Mouse (Mus musculus) neural tube, embryonic 12.5 days (tissue): ENCODE data around the gene Gm21897. TPM values are rescaled to one million over a fixed set of nuclear protein-coding genes. Genes with fewer than 3 reads are reported as not detected.
A peak's percentile ranks its signal among the peaks of the same experiment; 100 is the strongest.
"Not testable (repeated sequence)": the region's sequence is repeated elsewhere in the genome, so short reads cannot be mapped to it uniquely, and the experiment has no call there.

Source experiments
- ATAC-seq: fragments of 200-750 bp; cut with Nextera tagmentation; 2 replicates; pipeline ENCODE4 v1.8.0; 2017; ENCODE audit warnings: low read depth, mild to moderate bottlenecking, moderate TSS enrichment, moderate library complexity; ENCODE audit not compliant: low FRiP score
- H3K27ac ChIP-seq: fragments of 300-500 bp; sonication (generic); 2 replicates; pipeline ENCODE4 v1.5.1; 2016
- H3K27me3 ChIP-seq: fragments of 300-500 bp; sonication (generic); replicated peaks from 2 replicates; pipeline ENCODE4 v1.6.1; 2016; ENCODE audit warnings: mild to moderate bottlenecking
- H3K36me3 ChIP-seq: fragments of 300-500 bp; sonication (generic); 2 replicates; pipeline ENCODE4 v1.6.1; 2016; ENCODE audit warnings: mild to moderate bottlenecking
- H3K4me1 ChIP-seq: fragments of 300-500 bp; sonication (generic); 2 replicates; pipeline ENCODE4 v1.6.1; 2016
- H3K4me2 ChIP-seq: fragments of 300-500 bp; sonication (generic); replicated peaks from 2 replicates; pipeline ENCODE4 v1.6.1; 2016; ENCODE audit warnings: mild to moderate bottlenecking
- H3K4me3 ChIP-seq: fragments of 300-500 bp; sonication (generic); 2 replicates; pipeline ENCODE4 v1.5.1; 2016
- H3K9ac ChIP-seq: fragments of 300-500 bp; sonication (generic); 2 replicates; pipeline ENCODE4 v1.6.1; 2016; ENCODE audit warnings: mild to moderate bottlenecking
- H3K9me3 ChIP-seq: fragments of 300-500 bp; sonication (generic); 2 replicates; pipeline ENCODE4 v1.6.1; 2016; ENCODE audit warnings: mild to moderate bottlenecking
- WGBS: fragments of 180-500 bp; shearing (Covaris S2); methylation state at CpG from one replicate; pipeline ENCODE4 v1.1.7; 2016; 5-methylcytosine and 5-hydroxymethylcytosine counted together
- polyA plus RNA-seq: library from polyadenylated mRNA; unstranded; fragments of >200 nt; fragmentation: Nextera tagmentation; extraction: Ambion mirVana; gene quantifications from 2 replicates; pipeline ENCODE4 v1.2.1, GENCODE M21; 2016

Gene Gm21897
- polyA plus RNA-seq: not detected in 2 replicates

DNA sequence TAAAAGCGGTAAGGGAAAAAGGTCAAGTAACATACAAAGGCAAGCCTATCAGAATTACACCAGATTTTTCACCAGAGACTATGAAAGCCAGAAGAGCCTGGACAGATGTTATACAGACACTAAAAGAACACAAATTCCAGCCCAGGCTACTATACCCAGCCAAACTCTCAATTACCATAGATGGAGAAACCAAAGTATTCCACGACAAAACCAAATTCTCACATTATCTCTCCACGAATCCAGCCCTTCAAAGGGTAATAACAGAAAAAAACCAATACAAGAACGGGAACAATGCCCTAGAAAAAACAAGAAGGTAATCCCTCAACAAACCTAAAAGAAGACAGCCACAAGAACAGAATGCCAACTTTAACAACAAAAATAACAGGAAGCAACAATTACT lies at the start of gene Gm21897:
Gene Gm21897, plus strand, starts transcription at position 301 of the 400 bp plus-strand sequence.
- H3K36me3 ChIP-seq, H3K9me3 ChIP-seq, H3K4me3 ChIP-seq, H3K4me1 ChIP-seq, H3K27ac ChIP-seq, H3K27me3 ChIP-seq, H3K4me2 ChIP-seq, H3K9ac ChIP-seq, ATAC-seq: not testable (repeated sequence)
- no CpG with 5 or more reads among the region's 4 CpGs for WGBS

GRCm38 (mm10) chr16:15272291-15272690 lies 45.0 kb upstream of the Gm21897 start:
- no peak for ATAC-seq
- Histone ChIP-seq H3K9ac (no peak overlapping the region), H3K4me3 (no peak overlapping the region), H3K4me2 (no peak overlapping the region), H3K4me1 (no peaks in the 10 kb centered on the region), H3K36me3 (no peaks in the 10 kb centered on the region), H3K9me3 (no peaks in the 10 kb centered on the region), H3K27ac (no peak overlapping the region), H3K27me3 (no peaks in the 10 kb centered on the region)
- WGBS: 72% methylated on average over 1 of the region's 1 CpGs

- Histone ChIP-seq H3K4me1 (no peaks in the 10 kb centered on the region), H3K36me3 (no peaks in the 10 kb centered on the region), H3K27ac (no peak overlapping the region), H3K9me3 (no peaks in the 10 kb centered on the region), H3K4me2 (no peak overlapping the region), H3K4me3 (no peak overlapping the region), H3K9ac (no peak overlapping the region), H3K27me3 (no peaks in the 10 kb centered on the region)
- no peak for ATAC-seq
These were observed 39.8 kb upstream of the Gm21897 start for GRCm38 (mm10) chr16:15277461-15277860.

- H3K27me3 ChIP-seq: no peaks in the 10 kb centered on the region
- no peak overlapping the region for H3K4me2 ChIP-seq
- no peaks in the 10 kb centered on the region for H3K4me1 ChIP-seq
- no peaks in the 10 kb centered on the region for H3K9me3 ChIP-seq
- H3K36me3 ChIP-seq: no peaks in the 10 kb centered on the region
- no peak for ATAC-seq
- H3K9ac ChIP-seq: no peak overlapping the region
- no peak overlapping the region for H3K27ac ChIP-seq
- WGBS: 63% methylated on average over 3 of the region's 3 CpGs
- no peak overlapping the region for H3K4me3 ChIP-seq
These were observed 24.2 kb upstream of the Gm21897 start for GRCm38 (mm10) chr16:15293041-15293440.

- ATAC-seq: no peak
- no peaks in the 10 kb centered on the region for H3K4me1 ChIP-seq
- no peaks in the 10 kb centered on the region for H3K9me3 ChIP-seq
- H3K4me3 ChIP-seq: no peak overlapping the region
- H3K36me3 ChIP-seq: no peaks in the 10 kb centered on the region
- WGBS: 80% methylated on average over 1 of the region's 1 CpGs
- no peak overlapping the region for H3K9ac ChIP-seq
- H3K27ac ChIP-seq: no peak overlapping the region
- H3K4me2 ChIP-seq: no peak overlapping the region
- H3K27me3 ChIP-seq: no peaks in the 10 kb centered on the region
These were observed 23.0 kb upstream of the Gm21897 start for GRCm38 (mm10) chr16:15294289-15294688.

DNA sequence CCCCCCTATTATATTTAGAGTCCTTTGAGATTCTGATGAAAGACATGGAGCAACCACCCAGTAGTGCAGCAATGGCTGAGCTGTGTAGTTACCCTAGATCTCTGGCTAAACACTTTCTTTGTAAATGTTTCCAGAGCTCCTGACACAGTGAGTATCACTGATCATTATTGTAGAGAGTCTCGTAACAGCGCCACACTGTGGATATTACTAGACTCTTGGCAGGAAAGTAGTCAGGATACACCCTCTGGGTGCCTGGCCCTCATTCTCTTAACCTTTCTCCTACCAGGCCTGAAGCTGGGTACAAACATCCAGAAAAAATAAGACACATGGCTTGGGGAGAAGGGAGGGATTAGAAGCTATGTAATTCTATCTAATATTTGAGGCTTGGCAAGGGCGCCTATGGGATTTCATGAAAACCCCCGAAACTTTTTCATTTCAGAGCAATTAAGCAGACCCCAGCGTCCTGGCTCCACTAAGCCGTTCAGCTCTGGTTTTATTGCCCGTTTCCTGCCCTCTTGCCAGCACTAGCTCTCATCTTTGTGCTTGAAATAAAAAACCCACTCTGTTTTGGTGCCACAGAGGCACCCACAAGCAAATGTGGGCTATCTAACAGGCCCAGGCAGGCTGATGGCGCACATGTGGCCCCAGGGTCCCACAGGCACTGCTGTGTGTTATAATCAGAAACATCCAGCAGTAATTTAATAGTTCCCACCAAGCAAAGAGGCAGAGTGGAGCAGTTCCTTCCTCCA lies 22.2 kb upstream of the Gm21897 start:
- WGBS: 55% methylated on average over 8 of the region's 8 CpGs
- no peak overlapping the region for H3K27ac ChIP-seq
- no peaks in the 10 kb centered on the region for H3K27me3 ChIP-seq
- H3K9me3 ChIP-seq: no peaks in the 10 kb centered on the region
- H3K4me3 ChIP-seq: no peak overlapping the region
- H3K4me2 ChIP-seq: no peak overlapping the region
- no peaks in the 10 kb centered on the region for H3K4me1 ChIP-seq
- H3K9ac ChIP-seq: no peak overlapping the region
- no peaks in the 10 kb centered on the region for H3K36me3 ChIP-seq
- ATAC-seq: peak; percentile 58; the same call in 1 of the 2 replicates

DNA sequence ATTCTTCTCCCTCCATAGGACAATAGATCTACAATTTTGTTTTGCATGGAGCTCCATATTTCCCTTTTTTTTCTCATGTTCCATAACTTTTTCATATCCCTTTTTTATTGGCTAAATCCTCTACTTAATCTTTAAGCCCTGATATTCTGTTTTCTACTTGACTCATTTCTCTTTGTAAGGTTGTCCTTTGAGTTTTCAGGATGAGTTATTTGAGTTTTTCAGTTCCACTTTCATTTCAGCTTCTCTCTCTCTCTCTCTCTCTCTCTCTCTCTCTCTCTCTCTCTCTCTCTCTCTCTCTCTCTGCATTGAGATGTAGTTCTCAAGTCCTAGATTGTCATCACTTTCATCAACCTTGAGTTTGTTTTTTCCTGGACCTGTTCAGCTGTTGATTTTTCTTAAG lies 17.3 kb downstream of the Gm21897 start:
- Histone ChIP-seq H3K9ac (no peak overlapping the region), H3K27ac (no peak overlapping the region), H3K4me2 (no peak overlapping the region), H3K36me3 (no peaks in the 10 kb centered on the region), H3K4me1 (no peaks in the 10 kb centered on the region), H3K4me3 (no peak overlapping the region), H3K9me3 (no peaks in the 10 kb centered on the region), H3K27me3 (no peaks in the 10 kb centered on the region)
- no peak for ATAC-seq

GRCm38 (mm10) chr16:15339051-15339450 lies 21.8 kb downstream of the Gm21897 start:
- ATAC-seq: no peak
- 89% methylated on average over 4 of the region's 4 CpGs for WGBS
- Histone ChIP-seq H3K27me3 (no peaks in the 10 kb centered on the region), H3K4me1 (no peaks in the 10 kb centered on the region), H3K4me3 (no peak overlapping the region), H3K9ac (no peak overlapping the region), H3K4me2 (no peak overlapping the region), H3K27ac (no peak overlapping the region), H3K36me3 (no peaks in the 10 kb centered on the region), H3K9me3 (no peaks in the 10 kb centered on the region)

DNA sequence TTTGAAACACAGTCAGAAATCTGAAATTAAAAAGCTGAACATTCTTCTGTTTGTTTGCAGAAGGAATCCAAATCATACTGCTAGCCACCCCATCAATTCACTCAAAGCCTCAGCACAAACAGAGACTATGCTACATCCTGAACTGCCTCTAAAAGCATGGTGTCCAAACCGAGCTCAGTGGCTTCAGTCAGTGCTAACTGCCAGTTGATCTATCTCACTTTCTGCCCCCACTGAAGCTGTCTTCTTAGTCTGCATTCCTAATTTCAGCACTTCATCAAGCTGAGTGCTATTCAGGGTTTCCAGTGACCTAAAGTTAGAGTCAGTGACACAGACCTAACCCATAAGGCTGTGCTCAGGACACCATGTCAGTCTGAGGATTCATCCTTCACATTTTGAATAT lies 28.8 kb downstream of the Gm21897 start:
- Histone ChIP-seq H3K9ac (no peak overlapping the region), H3K4me1 (no peaks in the 10 kb centered on the region), H3K4me2 (no peak overlapping the region), H3K9me3 (no peaks in the 10 kb centered on the region), H3K27me3 (no peaks in the 10 kb centered on the region), H3K27ac (no peak overlapping the region), H3K4me3 (no peak overlapping the region), H3K36me3 (no peaks in the 10 kb centered on the region)
- no peak for ATAC-seq
- WGBS: 71% methylated on average over 1 of the region's 1 CpGs

DNA sequence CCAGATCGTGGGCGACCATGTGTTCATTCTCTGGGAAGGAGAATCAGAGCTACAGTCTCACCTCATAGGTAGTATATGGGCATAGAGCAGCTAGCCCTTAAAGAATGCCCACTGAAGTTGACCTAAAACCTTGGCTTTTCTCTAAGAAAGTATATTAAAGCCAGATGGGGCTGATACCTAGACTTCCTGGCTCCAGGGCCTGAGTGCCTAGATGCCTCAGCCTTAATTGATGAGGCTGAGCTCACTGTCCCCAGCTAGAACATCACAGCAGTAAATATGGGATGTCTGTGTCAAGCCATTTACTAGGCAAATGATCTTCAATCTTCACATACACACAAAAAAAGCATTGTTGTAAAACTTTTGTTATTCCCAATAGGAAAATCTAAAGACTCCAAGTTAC lies 32.1 kb downstream of the Gm21897 start:
- Histone ChIP-seq H3K4me1 (no peaks in the 10 kb centered on the region), H3K36me3 (no peaks in the 10 kb centered on the region), H3K9me3 (no peaks in the 10 kb centered on the region), H3K27ac (no peak overlapping the region), H3K4me2 (no peak overlapping the region), H3K4me3 (no peak overlapping the region), H3K27me3 (no peaks in the 10 kb centered on the region), H3K9ac (no peak overlapping the region)
- no peak for ATAC-seq
- 85% methylated on average over 2 of the region's 2 CpGs for WGBS

- Histone ChIP-seq H3K4me2 (no peak overlapping the region), H3K9me3 (no peaks in the 10 kb centered on the region), H3K4me3 (no peak overlapping the region), H3K4me1 (no peaks in the 10 kb centered on the region), H3K36me3 (no peaks in the 10 kb centered on the region), H3K27ac (no peak overlapping the region), H3K27me3 (no peaks in the 10 kb centered on the region), H3K9ac (no peak overlapping the region)
- ATAC-seq: no peak
- 85% methylated on average over 1 of the region's 1 CpGs for WGBS
These were observed 34.0 kb downstream of the Gm21897 start for GRCm38 (mm10) chr16:15351301-15351700.

GRCm38 (mm10) chr16:15352320-15352719 lies 35.1 kb downstream of the Gm21897 start:
- Histone ChIP-seq H3K27ac (no peak overlapping the region), H3K4me2 (no peak overlapping the region), H3K4me1 (no peaks in the 10 kb centered on the region), H3K4me3 (no peak overlapping the region), H3K27me3 (no peaks in the 10 kb centered on the region), H3K9me3 (no peaks in the 10 kb centered on the region), H3K9ac (no peak overlapping the region), H3K36me3 (no peaks in the 10 kb centered on the region)
- WGBS: 51% methylated on average over 2 of the region's 2 CpGs
- no peak for ATAC-seq

GRCm38 (mm10) chr16:15354901-15355300 lies 37.6 kb downstream of the Gm21897 start:
- no peaks in the 10 kb centered on the region for H3K9me3 ChIP-seq
- WGBS: 89% methylated on average over 2 of the region's 2 CpGs
- H3K27me3 ChIP-seq: no peaks in the 10 kb centered on the region
- H3K4me2 ChIP-seq: no peak overlapping the region
- no peak overlapping the region for H3K27ac ChIP-seq
- ATAC-seq: no peak
- no peaks in the 10 kb centered on the region for H3K4me1 ChIP-seq
- no peak overlapping the region for H3K9ac ChIP-seq
- H3K36me3 ChIP-seq: no peaks in the 10 kb centered on the region
- no peak overlapping the region for H3K4me3 ChIP-seq
